Mouse (Mus musculus): Measurements from ENCODE around the gene Sh3d21.
"Not testable (repeated sequence)": the region's sequence is repeated elsewhere in the genome, so short reads cannot be mapped to it uniquely, and the experiment has no call there.

Sh3d21 gene

GRCm38 (mm10) chr4:126163067-126163659, at the start of gene Sh3d21:
Gene Sh3d21 (minus strand): TSS chr4:126163491.
- DNase-seq (ENCODE audit: inconsistent ontology term): no peak

- DNase-seq (ENCODE audit: inconsistent ontology term): no peak
Measured at GRCm38 (mm10) chr4:126207081-126207480, 43.8 kb upstream of the Sh3d21 start.

- DNase-seq (ENCODE audit: inconsistent ontology term): no peak
Measured at GRCm38 (mm10) chr4:126205386-126205785, 42.1 kb upstream of the Sh3d21 start.

GRCm38 (mm10) chr4:126204661-126205230, 41.5 kb upstream of the Sh3d21 start:
- no peak for DNase-seq (ENCODE audit: inconsistent ontology term)

GRCm38 (mm10) chr4:126204016-126204415, 40.7 kb upstream of the Sh3d21 start:
- no peak for DNase-seq (ENCODE audit: inconsistent ontology term)

GRCm38 (mm10) chr4:126203336-126203895, 40.1 kb upstream of the Sh3d21 start:
- DNase-seq (ENCODE audit: inconsistent ontology term): no peak

- DNase-seq (ENCODE audit: inconsistent ontology term): peak; percentile 100
Measured at GRCm38 (mm10) chr4:126202303-126203181, 39.3 kb upstream of the Sh3d21 start, which contains the start of gene Thrap3. Gene Thrap3 (minus strand): TSS chr4:126202760.

- peak; percentile 63 for DNase-seq (ENCODE audit: inconsistent ontology term)
Measured at GRCm38 (mm10) chr4:126201514-126202302, 38.4 kb upstream of the Sh3d21 start.

- no peak for DNase-seq (ENCODE audit: inconsistent ontology term)
Measured at GRCm38 (mm10) chr4:126200656-126201055, 37.4 kb upstream of the Sh3d21 start.

GRCm38 (mm10) chr4:126200036-126200435, 36.7 kb upstream of the Sh3d21 start:
- no peak for DNase-seq (ENCODE audit: inconsistent ontology term)

GRCm38 (mm10) chr4:126199556-126199955, 36.3 kb upstream of the Sh3d21 start:
- no peak for DNase-seq (ENCODE audit: inconsistent ontology term)

GRCm38 (mm10) chr4:126197485-126197884, 34.2 kb upstream of the Sh3d21 start:
- DNase-seq (ENCODE audit: inconsistent ontology term): no peak

- DNase-seq (ENCODE audit: inconsistent ontology term): no peak
Measured at GRCm38 (mm10) chr4:126194916-126195315, 31.6 kb upstream of the Sh3d21 start.

- DNase-seq (ENCODE audit: inconsistent ontology term): no peak
Measured at GRCm38 (mm10) chr4:126194216-126194615, 30.9 kb upstream of the Sh3d21 start.

GRCm38 (mm10) chr4:126190636-126191035, 27.3 kb upstream of the Sh3d21 start:
- DNase-seq (ENCODE audit: inconsistent ontology term): no peak

- DNase-seq (ENCODE audit: inconsistent ontology term): no peak
Measured at GRCm38 (mm10) chr4:126187096-126187495, 23.8 kb upstream of the Sh3d21 start.

- no peak for DNase-seq (ENCODE audit: inconsistent ontology term)
Measured at GRCm38 (mm10) chr4:126183034-126183433, 19.7 kb upstream of the Sh3d21 start.

- peak; percentile 73 for DNase-seq (ENCODE audit: inconsistent ontology term)
Measured at GRCm38 (mm10) chr4:126181170-126181957, 18.1 kb upstream of the Sh3d21 start.

GRCm38 (mm10) chr4:126175980-126176379, 12.7 kb upstream of the Sh3d21 start:
- DNase-seq (ENCODE audit: inconsistent ontology term): not testable (repeated sequence)

GRCm38 (mm10) chr4:126173800-126174199, 10.5 kb upstream of the Sh3d21 start:
- no peak for DNase-seq (ENCODE audit: inconsistent ontology term)

GRCm38 (mm10) chr4:126170737-126171136, 7.4 kb upstream of the Sh3d21 start:
- DNase-seq (ENCODE audit: inconsistent ontology term): not testable (repeated sequence)
